Mouse (Mus musculus): ENCODE measurements at regions not wholly inside any gene's neighbourhood (a gene's known extent, or its start where the extent isn't known, plus 50 kb on each side); places are given as distances from the start of the nearest gene placed in this dataset.

GRCm38 (mm10) chr12:99093151-99093550 lies 172.8 kb downstream of the Ttc8 start:
- TF ChIP-seq CTCF (IDR thresholded peaks at IDR 0.05; ENCODE audit: extremely low read depth, insufficient read depth, low read length) (no peak), POLR2A (IDR thresholded peaks at IDR 0.05; ENCODE audit: extremely low read depth, insufficient read depth, low read length) (no peak)
